Mouse (Mus musculus) hindbrain, embryonic 12.5 days (tissue): ENCODE results near the gene Fnbp1. TPM values are rescaled to one million over a fixed set of nuclear protein-coding genes. Genes with fewer than 3 reads are reported as not detected.
"Not testable (repeated sequence)": the region's sequence is repeated elsewhere in the genome, so short reads cannot be mapped to it uniquely, and the experiment has no call there.

Source experiments
- ATAC-seq: fragments of 200-750 bp; cut with Nextera tagmentation; 2 replicates; pipeline ENCODE4 v1.8.0; 2017; ENCODE audit warnings: moderate TSS enrichment; ENCODE audit not compliant: low FRiP score
- H3K27ac ChIP-seq: fragments of 300-500 bp; sonication (generic); 2 replicates; pipeline ENCODE4 v1.5.1; 2016; ENCODE audit warnings: mild to moderate bottlenecking
- H3K27me3 ChIP-seq: fragments of 300-500 bp; sonication (generic); 2 replicates; pipeline ENCODE4 v1.6.1; 2016; ENCODE audit warnings: mild to moderate bottlenecking
- H3K36me3 ChIP-seq: fragments of 300-500 bp; sonication (generic); 2 replicates; pipeline ENCODE4 v1.6.1; 2016; ENCODE audit warnings: mild to moderate bottlenecking
- H3K4me1 ChIP-seq: fragments of 300-500 bp; sonication (generic); 2 replicates; pipeline ENCODE4 v1.6.1; 2016
- H3K4me2 ChIP-seq: fragments of 300-500 bp; sonication (generic); replicated peaks from 2 replicates; pipeline ENCODE4 v1.6.1; 2016; ENCODE audit warnings: mild to moderate bottlenecking
- H3K4me3 ChIP-seq: fragments of 300-500 bp; sonication (generic); 2 replicates; pipeline ENCODE4 v1.5.1; 2016; ENCODE audit warnings: mild to moderate bottlenecking
- H3K9ac ChIP-seq: fragments of 300-500 bp; sonication (generic); 2 replicates; pipeline ENCODE4 v1.6.1; 2016; ENCODE audit warnings: mild to moderate bottlenecking, moderate library complexity
- H3K9me3 ChIP-seq: fragments of 300-500 bp; sonication (generic); replicated peaks from 2 replicates; pipeline ENCODE4 v1.6.1; 2016; ENCODE audit warnings: mild to moderate bottlenecking
- WGBS: fragments of 180-500 bp; shearing (Covaris S2); methylation state at CpG from one replicate; pipeline ENCODE4 v1.1.7; 2016; 5-methylcytosine and 5-hydroxymethylcytosine counted together
- polyA plus RNA-seq: library from polyadenylated mRNA; unstranded; fragments of >200 nt; fragmentation: Nextera tagmentation; extraction: Ambion mirVana; gene quantifications from 2 replicates; pipeline ENCODE4 v1.2.1, GENCODE M21; 2016

Gene Fnbp1
- polyA plus RNA-seq, 1 experiment from 2014 or later = 18.7 TPM

DNA sequence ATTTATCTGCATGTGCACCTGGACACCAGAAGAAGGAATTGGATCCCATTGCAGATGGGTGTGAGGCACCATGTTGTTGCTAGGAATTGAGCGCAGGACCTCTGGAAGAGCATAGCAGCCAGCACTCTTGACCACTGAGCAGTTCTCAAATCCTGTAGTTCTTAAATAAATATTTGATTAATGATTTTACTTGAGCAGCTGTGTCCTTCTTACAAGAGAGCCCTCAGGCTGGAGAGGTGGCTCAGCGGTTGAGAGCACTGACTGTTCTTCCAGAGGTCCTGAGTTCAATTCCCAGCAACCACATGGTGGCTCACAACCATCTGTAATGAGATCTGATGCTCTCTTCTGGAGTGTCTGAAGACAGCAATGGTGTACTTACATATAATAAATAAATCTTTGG lies 25.8 kb upstream of the Fnbp1 start:
- 89% methylated on average over 2 of the region's 2 CpGs for WGBS
- not testable (repeated sequence) for H3K27ac ChIP-seq, ATAC-seq, H3K9me3 ChIP-seq, H3K27me3 ChIP-seq, H3K4me2 ChIP-seq, H3K4me3 ChIP-seq, H3K9ac ChIP-seq
- Histone ChIP-seq H3K4me1 (peaks cover 14% of the 10 kb centered on the region), H3K36me3 (peaks cover 62% of the 10 kb centered on the region)

DNA sequence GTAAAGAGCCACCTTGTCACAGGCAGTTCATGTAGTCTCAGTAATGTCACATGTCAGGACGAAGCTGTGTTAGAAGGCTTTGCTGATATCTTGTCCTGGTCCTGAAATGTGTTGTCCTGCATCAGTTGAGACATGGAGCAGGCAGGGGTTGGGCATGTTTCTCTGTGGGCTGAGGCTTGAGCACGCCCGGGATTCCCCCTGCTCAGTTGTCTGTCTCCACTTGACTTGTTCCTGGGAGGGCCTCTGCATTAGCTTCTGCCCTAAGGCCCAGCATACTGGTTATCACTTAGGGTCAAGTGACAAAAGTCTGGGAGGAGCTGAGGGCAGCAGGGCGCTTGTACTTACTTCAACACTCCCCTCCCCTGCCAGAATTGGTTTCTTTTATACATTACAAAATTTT lies 23.7 kb upstream of the Fnbp1 start:
- peaks cover 41% of the 10 kb centered on the region for H3K36me3 ChIP-seq
- ATAC-seq = no peak
- no peak overlapping the region for H3K4me3 ChIP-seq
- H3K9ac ChIP-seq = no peak overlapping the region
- no peak overlapping the region for H3K27ac ChIP-seq
- H3K4me2 ChIP-seq = no peak overlapping the region
- peaks cover 14% of the 10 kb centered on the region for H3K4me1 ChIP-seq
- no peaks in the 10 kb centered on the region for H3K27me3 ChIP-seq
- WGBS = 67% methylated on average over 4 of the region's 4 CpGs
- H3K9me3 ChIP-seq = no peaks in the 10 kb centered on the region

DNA sequence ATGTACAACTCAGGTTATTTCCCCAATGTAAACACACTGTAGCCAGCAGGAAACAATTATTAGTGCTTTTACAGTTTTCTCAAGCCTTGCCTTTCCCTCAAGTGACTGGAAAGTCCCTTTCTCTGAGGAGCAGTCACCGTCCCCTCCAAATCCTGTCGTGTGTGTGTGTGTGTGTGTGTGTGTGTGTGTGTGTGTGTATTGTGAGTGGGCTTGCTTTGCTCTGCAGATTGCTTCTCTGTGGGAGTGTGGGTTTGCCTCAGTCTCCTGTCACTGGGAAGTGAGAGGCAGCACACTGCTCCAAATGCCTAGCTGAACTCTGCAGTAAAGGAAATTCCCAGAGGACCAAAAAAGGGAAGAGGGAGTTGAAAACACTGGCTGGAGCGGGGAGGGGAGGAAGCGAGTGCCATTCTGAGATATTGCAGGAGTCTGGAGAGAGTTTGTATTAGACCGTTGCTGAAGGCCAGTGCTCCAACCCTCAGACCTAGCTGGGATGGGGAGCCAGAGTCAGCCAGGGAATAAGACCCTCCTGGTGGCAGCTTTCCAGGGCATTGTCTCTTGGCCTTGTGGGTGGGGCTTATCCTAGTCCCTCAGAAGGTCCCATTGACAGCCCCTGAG lies 23.1 kb upstream of the Fnbp1 start:
- peaks cover 35% of the 10 kb centered on the region for H3K36me3 ChIP-seq
- no peaks in the 10 kb centered on the region for H3K9me3 ChIP-seq
- H3K4me2 ChIP-seq = no peak overlapping the region
- no peak overlapping the region for H3K27ac ChIP-seq
- no peak for ATAC-seq
- 54% methylated on average over 5 of the region's 5 CpGs for WGBS
- H3K9ac ChIP-seq = no peak overlapping the region
- H3K4me3 ChIP-seq = no peak overlapping the region
- H3K4me1 ChIP-seq = peaks cover 14% of the 10 kb centered on the region
- H3K27me3 ChIP-seq = no peaks in the 10 kb centered on the region

DNA sequence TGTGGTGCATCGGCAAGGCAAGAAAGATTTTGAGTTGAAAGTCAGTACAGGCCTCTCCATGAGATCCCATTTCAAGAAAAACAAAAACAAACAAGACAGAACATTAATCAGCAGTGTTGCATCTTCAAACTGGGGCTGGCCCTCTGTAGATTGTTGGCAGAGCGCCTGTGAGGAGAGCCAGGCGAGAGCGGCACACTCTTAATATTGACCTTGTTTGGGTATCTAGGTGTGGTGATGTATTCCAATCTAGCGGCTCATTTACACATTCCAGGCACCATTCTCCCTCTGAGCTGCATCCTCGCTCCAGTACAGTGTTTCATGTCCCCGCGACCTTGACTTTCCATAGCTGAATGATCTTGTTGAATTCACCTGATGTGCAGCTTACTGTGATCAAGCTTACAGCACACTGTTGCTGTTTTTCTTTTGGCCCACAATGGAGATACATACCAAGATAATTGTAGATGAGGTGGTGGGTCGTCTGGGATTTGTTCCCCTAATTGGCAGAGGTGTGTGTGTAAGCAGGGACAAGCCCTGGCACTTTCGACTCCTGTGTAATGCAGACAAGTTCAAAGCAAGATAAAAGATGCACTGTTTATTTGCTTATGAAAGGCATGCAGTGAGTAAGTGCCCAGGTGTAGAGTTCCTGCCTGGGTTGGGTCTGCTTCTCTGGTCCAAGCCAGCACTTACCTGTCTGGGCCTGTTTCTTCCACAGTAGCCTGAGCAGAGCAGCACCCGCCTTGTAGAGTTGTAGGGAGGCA lies 21.7 kb upstream of the Fnbp1 start:
- no peak overlapping the region for H3K9ac ChIP-seq
- no peak overlapping the region for H3K4me2 ChIP-seq
- ATAC-seq = no peak
- no peak overlapping the region for H3K27ac ChIP-seq
- H3K9me3 ChIP-seq = no peaks in the 10 kb centered on the region
- H3K4me1 ChIP-seq = peaks cover 14% of the 10 kb centered on the region
- H3K27me3 ChIP-seq = no peaks in the 10 kb centered on the region
- peaks cover 21% of the 10 kb centered on the region for H3K36me3 ChIP-seq
- 84% methylated on average over 11 of the region's 11 CpGs for WGBS
- H3K4me3 ChIP-seq = no peak overlapping the region

DNA sequence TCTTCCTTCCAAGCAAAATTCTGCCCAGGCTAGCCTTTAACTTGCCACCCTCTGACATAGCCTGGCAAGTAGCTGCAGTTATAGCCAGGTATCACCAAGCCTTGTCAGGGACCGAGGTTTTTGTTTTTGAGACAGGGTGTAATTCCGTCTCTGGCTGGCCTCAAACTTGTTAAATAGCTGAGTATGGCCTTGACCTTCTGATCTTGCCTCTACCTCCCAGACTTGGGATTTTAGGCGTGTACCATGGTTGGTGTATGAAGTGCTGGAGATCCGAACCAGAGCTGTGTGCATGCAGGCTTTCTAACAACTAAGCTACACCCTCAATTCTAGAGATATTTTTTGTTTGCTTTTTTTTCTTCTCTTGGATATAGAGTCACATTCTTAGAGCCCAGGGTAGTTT lies 19.8 kb upstream of the Fnbp1 start:
- 87% methylated on average over 4 of the region's 4 CpGs for WGBS
- H3K4me1 ChIP-seq = peaks cover 17% of the 10 kb centered on the region
- H3K36me3 ChIP-seq = 0 out of 2 replicates have a peak, but pooled peaks cover 2% of the 10 kb centered on the region
- no peaks in the 10 kb centered on the region for H3K27me3 ChIP-seq
- H3K4me3 ChIP-seq = no peak overlapping the region
- H3K9me3 ChIP-seq = no peaks in the 10 kb centered on the region
- ATAC-seq = no peak
- no peak overlapping the region for H3K4me2 ChIP-seq
- H3K27ac ChIP-seq = no peak overlapping the region
- no peak overlapping the region for H3K9ac ChIP-seq

DNA sequence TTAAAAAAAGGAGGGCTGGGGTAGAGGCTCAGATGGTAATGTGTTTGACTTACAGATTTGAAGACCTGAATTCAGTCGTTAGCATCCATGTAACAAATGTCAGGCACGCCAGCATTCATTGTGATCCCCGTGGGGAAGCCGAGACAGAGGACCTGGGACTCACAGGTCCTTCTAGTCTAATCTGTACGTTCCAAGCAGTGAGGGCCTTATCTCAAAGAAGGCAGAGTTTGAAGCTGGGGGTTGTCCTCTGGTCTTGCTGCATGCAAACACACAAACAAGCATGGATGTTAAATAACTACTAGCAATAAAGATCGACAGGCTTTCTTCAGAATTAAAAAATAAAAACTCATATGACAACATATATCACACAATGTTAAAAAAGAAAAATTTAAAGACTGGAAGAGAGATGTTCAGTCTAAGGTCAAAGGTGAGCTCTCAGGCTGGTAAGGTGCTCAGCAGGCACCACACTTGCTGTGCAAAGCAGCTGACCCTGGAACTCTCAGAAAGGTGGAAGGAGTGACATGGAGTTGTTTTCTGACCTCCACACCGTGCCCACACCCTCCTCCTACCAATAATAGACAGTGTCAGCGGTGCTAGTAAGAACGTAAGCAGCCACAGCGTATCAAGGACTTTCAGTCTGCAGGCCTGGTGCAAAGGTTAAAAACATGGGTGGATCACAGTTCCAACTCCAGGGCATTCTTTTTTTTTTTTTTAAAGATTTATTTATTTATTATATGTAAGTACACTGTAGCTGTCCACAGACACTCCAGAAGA lies 18.5 kb upstream of the Fnbp1 start:
- no peak for ATAC-seq
- Histone ChIP-seq H3K9ac (no peak overlapping the region), H3K9me3 (no peaks in the 10 kb centered on the region), H3K27me3 (no peaks in the 10 kb centered on the region), H3K4me2 (no peak overlapping the region), H3K27ac (no peak overlapping the region), H3K4me3 (no peak overlapping the region), H3K4me1 (peaks cover 17% of the 10 kb centered on the region), H3K36me3 (no peaks in the 10 kb centered on the region)
- WGBS = 89% methylated on average over 10 of the region's 10 CpGs

GRCm38 (mm10) chr2:31156846-31157245 lies 15.0 kb upstream of the Fnbp1 start:
- no peak overlapping the region for H3K4me2 ChIP-seq
- H3K27ac ChIP-seq = no peak overlapping the region
- H3K4me3 ChIP-seq = no peak overlapping the region
- WGBS = 93% methylated on average over 3 of the region's 3 CpGs
- no peaks in the 10 kb centered on the region for H3K9me3 ChIP-seq
- H3K27me3 ChIP-seq = no peaks in the 10 kb centered on the region
- H3K4me1 ChIP-seq = peaks cover 15% of the 10 kb centered on the region
- no peaks in the 10 kb centered on the region for H3K36me3 ChIP-seq
- H3K9ac ChIP-seq = no peak overlapping the region
- ATAC-seq = no peak

GRCm38 (mm10) chr2:31151892-31152812 lies 10.3 kb upstream of the Fnbp1 start, which contains the start of gene Gpr107:
Gpr107 (plus strand) TSS chr2:31152316.
- WGBS = under 1% methylated on average over 53 of the region's 53 CpGs
- H3K4me3 ChIP-seq = peak within 1 kb of the TSS; percentile 83
- H3K4me1 ChIP-seq = peaks cover 21% of the 10 kb centered on the region
- H3K9me3 ChIP-seq = no peaks in the 10 kb centered on the region
- H3K27me3 ChIP-seq = no peaks in the 10 kb centered on the region
- peak; percentile 91 for ATAC-seq
- peak within 1 kb of the TSS; percentile 67 for H3K4me2 ChIP-seq
- peak within 1 kb of the TSS; percentile 64; the same call in 1 of the 2 replicates for H3K27ac ChIP-seq
- H3K36me3 ChIP-seq = peaks cover 14% of the 10 kb centered on the region; the same call in 1 of the 2 replicates
- peak within 1 kb of the TSS; percentile 88 for H3K9ac ChIP-seq

- Histone ChIP-seq H3K27me3 (no peaks in the 10 kb centered on the region), H3K4me1 (peaks cover 18% of the 10 kb centered on the region), H3K9ac (no peak overlapping the region), H3K4me2 (no peak overlapping the region), H3K36me3 (peaks cover 27% of the 10 kb centered on the region), H3K4me3 (no peak overlapping the region), H3K9me3 (no peaks in the 10 kb centered on the region), H3K27ac (no peak overlapping the region)
- ATAC-seq = no peak
These were observed 9.0 kb upstream of the Fnbp1 start for GRCm38 (mm10) chr2:31150762-31151161.

DNA sequence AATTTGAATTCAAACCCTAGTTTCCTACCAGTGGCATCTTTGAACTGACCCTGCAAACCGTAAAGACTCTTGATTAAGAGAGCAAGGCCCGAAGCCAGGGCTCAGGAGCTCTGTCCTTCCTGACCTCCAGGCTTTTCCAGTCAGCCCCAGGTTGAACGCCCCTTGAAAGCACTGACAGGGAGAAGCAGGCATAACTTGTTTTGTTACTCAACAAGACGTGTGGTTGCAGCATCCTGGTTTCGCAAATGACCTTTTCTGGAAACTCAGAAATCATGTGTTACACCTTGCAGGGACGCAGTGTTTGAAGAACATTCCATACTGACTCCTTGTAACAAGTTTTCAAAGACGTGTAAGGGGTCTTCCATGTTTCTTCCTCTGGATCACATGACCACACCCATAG lies 5.2 kb upstream of the Fnbp1 start:
- peaks cover 12% of the 10 kb centered on the region for H3K4me1 ChIP-seq
- ATAC-seq = no peak

GRCm38 (mm10) chr2:31144901-31145300 lies 3.1 kb upstream of the Fnbp1 start:
- H3K27me3 ChIP-seq = peaks cover 15% of the 10 kb centered on the region
- H3K27ac ChIP-seq = no peak overlapping the region
- H3K36me3 ChIP-seq = peaks cover 26% of the 10 kb centered on the region
- H3K4me3 ChIP-seq = no peak overlapping the region
- ATAC-seq = no peak
- peaks cover 16% of the 10 kb centered on the region for H3K4me1 ChIP-seq
- 96% methylated on average over 1 of the region's 1 CpGs for WGBS
- no peak overlapping the region for H3K4me2 ChIP-seq
- no peaks in the 10 kb centered on the region for H3K9me3 ChIP-seq
- no peak overlapping the region for H3K9ac ChIP-seq

More for the DNA sequence above, 5.2 kb upstream of the Fnbp1 start:
- no peaks in the 10 kb centered on the region for H3K9me3 ChIP-seq
- WGBS = 88% methylated on average over 7 of the region's 7 CpGs
- H3K9ac ChIP-seq = no peak overlapping the region
- no peak overlapping the region for H3K4me2 ChIP-seq
- H3K4me3 ChIP-seq = no peak overlapping the region
- H3K27ac ChIP-seq = no peak overlapping the region
- H3K27me3 ChIP-seq = peaks cover 13% of the 10 kb centered on the region
- peaks cover 30% of the 10 kb centered on the region for H3K36me3 ChIP-seq
